Mouse (Mus musculus): ENCODE measurements around the gene 2010300C02Rik.
"Not testable (repeated sequence)": the region's sequence is repeated elsewhere in the genome, so short reads cannot be mapped to it uniquely, and the experiment has no call there.

The 2010300C02Rik gene

GRCm38 (mm10) chr1:37628749-37629148 is 91.1 kb downstream of the 2010300C02Rik start:
- no peak for DNase-seq (ENCODE audit: low spot score in 2 of 2)

GRCm38 (mm10) chr1:37624185-37624584 is 95.7 kb downstream of the 2010300C02Rik start:
- DNase-seq (ENCODE audit: low spot score in 2 of 2): no peak

- no peak for DNase-seq (ENCODE audit: low spot score in 2 of 2)
These were observed 97.8 kb downstream of the 2010300C02Rik start for GRCm38 (mm10) chr1:37622049-37622448.

DNA sequence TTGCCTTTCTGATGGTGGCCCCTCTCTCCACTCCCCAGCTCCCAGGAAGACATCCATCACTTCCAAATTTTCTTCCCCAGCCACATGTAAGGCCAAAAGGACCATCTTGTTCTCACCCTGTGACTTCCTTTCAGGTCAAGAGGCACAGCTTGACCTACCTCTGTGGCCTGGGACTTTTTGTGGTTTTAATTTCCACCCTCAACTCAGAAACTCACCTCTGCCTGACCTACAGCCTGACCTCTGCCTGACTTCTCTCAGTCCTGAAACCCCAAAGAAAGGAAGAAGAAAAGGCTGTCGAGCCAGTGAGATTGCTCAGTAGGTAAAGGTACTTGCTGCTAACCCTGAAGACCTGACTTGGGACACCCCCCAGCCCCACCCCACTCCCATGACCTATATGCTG is 100.3 kb downstream of the 2010300C02Rik start:
- DNase-seq (ENCODE audit: low spot score in 2 of 2): no peak

DNA sequence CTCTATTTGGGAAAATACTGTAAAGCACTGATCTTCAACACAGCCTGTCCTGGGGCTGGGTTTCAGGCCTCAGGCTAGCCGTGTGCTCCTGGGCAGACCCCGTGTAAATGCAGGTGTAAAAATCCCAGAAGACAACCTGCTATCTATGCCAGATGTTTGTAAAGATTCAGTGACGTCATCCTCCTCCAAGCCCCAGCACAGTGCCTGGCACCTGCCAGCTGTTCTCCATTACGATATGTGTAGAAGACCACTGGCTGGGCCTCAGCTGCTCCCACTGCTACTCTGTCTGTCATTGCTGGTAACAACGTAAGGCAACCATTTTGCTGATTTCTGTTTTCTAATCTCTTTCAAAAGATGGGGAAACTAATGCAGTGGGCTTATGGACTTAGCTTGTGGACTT is 102.8 kb downstream of the 2010300C02Rik start:
- no peak for DNase-seq (ENCODE audit: low spot score in 2 of 2)

DNA sequence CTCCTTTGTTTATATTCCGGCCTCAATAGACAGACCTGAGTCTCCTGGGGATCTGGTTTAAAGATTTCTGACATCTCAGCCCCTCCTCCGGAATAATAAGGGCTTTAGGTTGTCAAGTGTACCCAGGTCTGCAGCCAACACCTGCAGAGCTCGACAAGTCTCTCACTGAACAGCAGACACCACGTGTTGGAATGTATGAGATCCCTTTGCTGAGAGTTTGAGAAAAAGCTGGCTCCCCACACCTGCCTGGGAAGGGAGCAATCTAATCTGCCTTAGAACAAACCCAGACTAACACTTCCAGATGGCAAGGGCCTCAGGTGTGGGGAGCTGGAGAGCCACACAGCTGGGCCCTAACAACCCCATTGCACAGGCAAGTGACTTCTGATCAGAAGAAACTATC is 103.3 kb downstream of the 2010300C02Rik start:
- no peak for DNase-seq (ENCODE audit: low spot score in 2 of 2)

DNA sequence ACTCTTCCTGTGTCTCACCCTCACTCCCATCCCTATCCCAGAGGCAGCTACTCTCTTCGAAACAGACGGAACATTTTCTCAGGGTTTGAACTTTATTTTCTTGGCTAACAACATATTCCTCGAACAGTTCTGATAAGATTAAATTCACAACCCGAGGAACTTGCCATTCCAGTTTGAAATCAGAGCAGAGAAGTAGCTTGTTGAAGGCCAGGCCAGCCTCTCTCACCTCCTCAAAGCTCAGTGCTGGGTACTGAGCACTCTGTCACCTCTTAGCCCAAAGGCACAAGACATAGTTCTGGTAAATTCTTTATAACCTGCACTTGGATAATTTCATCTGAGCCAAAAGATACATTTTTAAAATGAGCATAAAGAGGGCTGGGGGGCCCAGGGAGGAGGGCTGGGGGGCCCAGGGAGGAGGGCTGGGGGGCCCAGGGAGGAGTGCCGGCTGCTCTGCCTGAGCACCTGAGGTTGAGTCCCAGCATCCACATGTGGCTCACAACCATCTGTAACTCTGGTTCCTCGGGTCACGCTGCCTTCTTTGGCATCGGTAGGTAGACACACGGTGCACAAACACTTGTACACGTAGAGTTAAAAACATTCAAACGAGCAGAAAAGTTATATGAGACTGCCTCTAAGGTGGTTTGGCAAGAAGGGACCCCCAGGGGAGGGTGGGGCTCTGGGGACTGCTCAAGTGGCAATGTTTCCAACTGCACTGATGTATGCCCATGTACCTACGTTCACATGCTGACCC is 104.4 kb downstream of the 2010300C02Rik start:
- peak in 1 of 2 experiments; percentile 16 for DNase-seq (ENCODE audit: low spot score in 2 of 2)

DNA sequence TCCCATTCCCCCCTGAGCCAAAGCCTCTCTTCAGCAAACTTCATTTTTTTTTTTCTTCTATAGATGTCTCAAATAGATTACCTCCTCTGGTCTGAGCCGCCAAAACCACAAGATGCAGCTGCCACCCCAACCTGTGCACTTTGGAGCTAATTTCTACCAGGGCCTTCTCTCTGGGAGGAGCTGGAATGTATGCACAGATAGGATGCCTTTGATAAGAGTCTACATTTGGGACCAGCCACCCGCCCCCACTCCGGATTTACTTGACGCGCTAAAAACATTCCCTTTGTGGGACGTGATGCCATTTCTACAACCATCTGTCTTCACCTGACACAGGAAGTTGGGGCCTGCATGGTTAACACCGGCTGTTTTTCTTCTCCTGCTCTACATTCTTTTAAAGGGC is 105.0 kb downstream of the 2010300C02Rik start:
- DNase-seq (ENCODE audit: low spot score in 2 of 2): no peak

DNA sequence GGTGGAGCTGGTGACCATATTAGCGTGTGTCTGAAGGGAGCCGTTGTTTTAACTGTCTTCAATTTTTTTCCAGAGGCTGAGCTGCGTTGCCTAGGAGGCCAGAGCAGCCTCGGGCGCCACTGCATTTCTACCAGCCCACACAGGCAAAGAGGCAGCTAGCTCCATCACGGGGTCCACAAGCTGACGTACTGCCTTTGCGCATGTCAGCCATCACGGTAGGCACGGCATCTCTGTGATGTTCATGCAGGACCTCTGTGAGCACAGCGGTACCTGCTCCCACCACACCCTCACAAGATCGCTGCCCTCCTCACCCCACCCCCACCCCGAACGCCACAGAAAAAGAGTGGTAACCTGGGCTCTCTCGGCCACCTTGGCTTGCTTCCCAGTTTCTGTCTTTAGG is 105.8 kb downstream of the 2010300C02Rik start:
- no peak for DNase-seq (ENCODE audit: low spot score in 2 of 2)

- no peak for DNase-seq (ENCODE audit: low spot score in 2 of 2)
These were observed 108.9 kb downstream of the 2010300C02Rik start for GRCm38 (mm10) chr1:37611032-37611431.

- DNase-seq (ENCODE audit: low spot score in 2 of 2): no peak
These were observed 109.6 kb downstream of the 2010300C02Rik start for GRCm38 (mm10) chr1:37610242-37610641.

- DNase-seq (ENCODE audit: low spot score in 2 of 2): not testable (repeated sequence)
These were observed 114.2 kb downstream of the 2010300C02Rik start for GRCm38 (mm10) chr1:37605694-37606093.

- no peak for DNase-seq (ENCODE audit: low spot score in 2 of 2)
These were observed 116.7 kb downstream of the 2010300C02Rik start for GRCm38 (mm10) chr1:37603206-37603605.

GRCm38 (mm10) chr1:37602268-37602667 is 117.6 kb downstream of the 2010300C02Rik start:
- no peak for DNase-seq (ENCODE audit: low spot score in 2 of 2)

DNA sequence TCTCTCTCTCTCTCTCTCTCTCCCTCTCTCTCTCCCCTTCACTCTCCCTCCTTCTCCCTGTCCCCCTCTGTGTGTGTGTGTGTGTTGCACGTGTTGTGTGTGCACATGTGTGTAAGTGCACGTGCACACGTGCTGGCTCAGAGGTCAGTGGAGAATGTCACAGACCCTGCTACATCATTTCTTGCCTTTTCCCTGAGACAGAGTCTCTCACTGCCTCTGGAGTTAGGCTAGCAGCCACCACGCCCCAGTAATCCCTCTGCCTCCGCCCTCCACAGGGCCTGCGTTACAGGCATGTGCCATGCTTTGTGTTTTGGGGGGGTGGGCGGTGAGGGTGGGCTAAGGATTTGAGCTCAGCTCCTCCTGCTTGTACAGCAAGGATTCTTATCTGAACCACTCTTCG is 118.4 kb downstream of the 2010300C02Rik start:
- DNase-seq (ENCODE audit: low spot score in 2 of 2): no peak

DNA sequence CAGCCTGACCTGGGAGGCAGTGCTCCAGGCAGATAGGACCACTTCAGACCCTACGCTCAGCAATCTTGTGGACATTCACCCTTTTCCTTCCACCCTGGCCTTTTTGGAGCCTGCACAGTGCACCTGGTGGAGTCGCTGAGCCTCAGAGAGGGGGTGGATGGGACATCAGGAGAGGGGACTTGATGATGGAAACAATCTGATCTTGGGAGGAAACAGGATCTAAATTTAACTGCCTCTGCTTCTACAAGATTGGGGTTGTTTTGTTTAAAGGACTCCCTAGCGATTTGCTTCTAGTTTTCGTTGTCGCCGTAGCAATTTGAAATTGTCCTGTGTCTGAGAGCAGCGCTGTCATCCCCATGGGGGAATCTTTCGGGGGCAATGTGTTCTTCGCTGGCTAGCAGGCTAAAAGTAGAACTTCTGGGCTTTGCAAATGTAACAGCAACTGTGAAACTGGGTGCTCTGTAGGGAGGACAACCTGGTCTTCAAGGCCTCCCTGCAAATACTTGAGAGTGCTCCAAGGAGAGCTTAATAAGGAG is 119.2 kb downstream of the 2010300C02Rik start:
- no peak for DNase-seq (ENCODE audit: low spot score in 2 of 2)

DNA sequence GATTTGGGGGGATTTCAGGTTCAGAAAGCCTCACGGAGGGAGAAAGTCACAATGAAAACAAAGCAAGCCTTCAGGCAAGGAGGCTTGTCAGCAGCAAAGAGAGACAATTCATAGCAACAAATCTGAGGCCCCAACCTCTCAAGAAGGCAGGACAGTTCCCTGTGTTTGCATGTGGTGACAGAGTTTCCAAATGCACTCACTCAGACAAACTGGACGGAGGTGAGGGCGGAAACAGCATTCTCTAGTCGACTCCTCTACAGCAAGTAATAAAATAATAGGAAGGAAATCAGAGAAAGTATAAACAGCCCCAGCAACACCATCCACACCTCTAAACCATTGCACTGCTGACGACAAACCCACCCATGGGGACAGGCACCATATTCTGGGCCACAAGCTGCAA is 120.9 kb downstream of the 2010300C02Rik start:
- no peak for DNase-seq (ENCODE audit: low spot score in 2 of 2)

DNA sequence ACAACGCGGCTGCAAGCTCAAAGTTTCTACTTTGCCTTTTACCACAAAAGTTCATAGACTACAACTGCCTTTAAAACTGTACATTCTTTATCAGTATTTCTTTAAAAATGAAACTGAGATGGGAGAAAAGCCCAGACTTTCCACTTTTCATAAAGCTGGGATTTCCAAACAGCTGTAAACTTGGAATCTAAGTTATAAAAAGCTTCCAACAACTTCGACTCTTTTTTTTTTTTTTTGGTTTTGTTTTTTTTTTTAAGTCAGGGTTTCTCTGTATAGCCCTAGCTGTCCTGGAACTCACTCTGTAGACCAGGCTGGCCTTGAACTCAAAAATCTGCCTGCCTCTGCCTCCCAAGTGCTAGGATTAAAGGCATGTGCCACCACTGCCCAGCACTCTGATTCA is 125.1 kb downstream of the 2010300C02Rik start:
- DNase-seq (ENCODE audit: low spot score in 2 of 2): not testable (repeated sequence)

- DNase-seq (ENCODE audit: low spot score in 2 of 2): peak in 1 of 2 experiments; percentile 42
These were observed 133.9 kb downstream of the 2010300C02Rik start for GRCm38 (mm10) chr1:37585809-37586480.

DNA sequence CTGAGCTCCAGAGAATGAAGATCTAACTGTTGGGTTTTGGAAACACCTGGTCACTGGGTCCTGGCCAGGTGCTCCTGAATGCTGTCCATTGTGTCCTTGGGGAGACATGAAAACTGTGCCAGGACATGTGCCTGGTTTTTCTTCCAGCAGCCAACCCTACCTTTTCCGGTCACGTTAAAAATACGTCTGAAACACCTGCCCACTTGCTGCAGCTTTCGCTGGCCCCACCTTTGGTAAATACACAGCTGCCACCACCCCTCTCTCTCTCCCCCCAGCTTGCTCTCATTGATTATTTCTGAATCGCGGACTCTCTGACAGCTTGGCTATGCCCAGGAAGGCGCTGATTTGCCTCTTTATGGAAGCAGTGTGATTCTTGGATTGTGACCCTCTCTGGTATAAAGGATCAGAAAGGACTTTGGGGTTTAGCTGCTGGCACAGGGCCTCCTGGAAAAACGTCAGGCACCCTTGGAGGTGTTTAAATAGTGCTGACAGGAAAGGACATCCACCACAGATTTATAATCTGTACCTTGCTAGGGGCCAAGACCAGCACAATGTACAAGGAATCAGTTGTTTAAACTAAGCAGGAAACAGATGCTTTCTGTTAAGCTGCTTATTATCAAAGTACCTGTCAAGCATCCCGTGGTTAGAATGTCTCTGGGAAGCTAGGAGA is 136.0 kb downstream of the 2010300C02Rik start:
- DNase-seq (ENCODE audit: low spot score in 2 of 2): no peak

DNA sequence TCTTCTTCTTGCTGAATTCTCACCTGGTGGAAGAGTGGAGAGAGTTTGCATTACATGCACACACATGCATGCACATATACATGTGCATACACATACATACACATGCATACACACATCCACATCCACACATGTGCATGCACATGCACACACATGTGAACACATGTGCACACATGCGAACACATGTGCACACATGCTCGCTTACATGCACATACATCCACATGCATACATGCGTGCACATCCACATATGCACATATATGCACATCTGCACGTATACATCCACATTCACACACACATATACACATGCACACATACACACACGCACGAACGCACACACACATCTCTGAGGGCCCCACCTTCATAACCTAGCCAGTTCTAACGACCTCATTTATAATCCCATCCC is 136.7 kb downstream of the 2010300C02Rik start:
- DNase-seq (ENCODE audit: low spot score in 2 of 2): no peak

DNA sequence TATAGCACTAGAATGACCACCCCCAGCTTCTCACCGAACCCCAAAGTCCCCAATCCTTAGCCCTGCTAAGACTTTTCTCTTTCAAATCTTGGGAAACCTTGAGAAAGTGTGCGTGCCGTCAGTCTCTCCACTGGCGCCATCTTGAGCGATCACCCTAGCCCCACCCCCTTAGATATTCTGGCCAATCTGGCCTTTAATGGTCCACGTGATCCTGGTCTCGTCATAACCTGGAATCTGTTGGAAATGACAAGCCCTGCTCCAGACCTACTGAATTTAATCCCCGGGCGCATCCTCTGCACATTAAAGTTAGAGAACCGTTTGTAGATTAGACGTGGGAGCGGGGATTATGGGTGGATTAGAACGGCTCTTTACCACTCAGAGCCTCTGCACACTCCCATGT is 140.2 kb downstream of the 2010300C02Rik start:
- DNase-seq (ENCODE audit: low spot score in 2 of 2): no peak
